Mouse (Mus musculus) left cerebral cortex, adult 18-20 months (tissue): ENCODE results near the gene Ptprn2. TPM values are rescaled to one million over a fixed set of nuclear protein-coding genes. Genes with fewer than 3 reads are reported as not detected.

Experiments used
- DNase-seq, 2 experiments: peaks; one replicate each; pipeline ENCODE4 v3.0.0; 2021 to 2022; ENCODE audit warnings: low spot score in 2 of 2, mixed read lengths in 1 of 2
- total RNA-seq, 2 experiments: library from RNA; stranded (reverse); gene quantifications; 2 replicates each; pipeline ENCODE4 v1.2.3; 2021

The Ptprn2 gene
- total RNA-seq, 2 experiments from 2014 or later: 307 to 332 TPM

- no peak for DNase-seq
Observed at GRCm38 (mm10) chr12:116587548-116587947, 102.0 kb downstream of the Ptprn2 start.

- no peak for DNase-seq
Observed at GRCm38 (mm10) chr12:116590076-116590475, 104.6 kb downstream of the Ptprn2 start.

GRCm38 (mm10) chr12:116594457-116594856 is 108.9 kb downstream of the Ptprn2 start:
- no peak for DNase-seq

- no peak for DNase-seq
Observed at GRCm38 (mm10) chr12:116594866-116595610, 109.5 kb downstream of the Ptprn2 start.

GRCm38 (mm10) chr12:116595727-116596126 is 110.2 kb downstream of the Ptprn2 start:
- no peak for DNase-seq

- peak in 1 of 2 experiments; percentile 47 for DNase-seq
Observed at GRCm38 (mm10) chr12:116596993-116597392, 111.5 kb downstream of the Ptprn2 start.

- DNase-seq: no peak
Observed at GRCm38 (mm10) chr12:116597670-116598069, 112.2 kb downstream of the Ptprn2 start.

GRCm38 (mm10) chr12:116598123-116599005 is 112.8 kb downstream of the Ptprn2 start:
- DNase-seq: peak; percentile 46 to 54

GRCm38 (mm10) chr12:116599537-116599936 is 114.0 kb downstream of the Ptprn2 start:
- peak; percentile 45 to 71 for DNase-seq

GRCm38 (mm10) chr12:116600054-116600453 is 114.5 kb downstream of the Ptprn2 start:
- no peak for DNase-seq

- DNase-seq: no peak
Observed at GRCm38 (mm10) chr12:116601395-116601794, 115.9 kb downstream of the Ptprn2 start.

- no peak for DNase-seq
Observed at GRCm38 (mm10) chr12:116601921-116602320, 116.4 kb downstream of the Ptprn2 start.

GRCm38 (mm10) chr12:116608598-116608997 is 123.1 kb downstream of the Ptprn2 start:
- DNase-seq: no peak

GRCm38 (mm10) chr12:116619868-116620267 is 134.3 kb downstream of the Ptprn2 start:
- DNase-seq: peak; percentile 84 to 91

GRCm38 (mm10) chr12:116620299-116620698 is 134.8 kb downstream of the Ptprn2 start:
- DNase-seq: no peak

GRCm38 (mm10) chr12:116621325-116622040 is 136.0 kb downstream of the Ptprn2 start:
- DNase-seq: no peak

- DNase-seq: peak; percentile 62 to 71
Observed at GRCm38 (mm10) chr12:116622665-116623387, 137.3 kb downstream of the Ptprn2 start.

GRCm38 (mm10) chr12:116625391-116626281 is 140.1 kb downstream of the Ptprn2 start:
- peak; percentile 54 to 63 for DNase-seq

GRCm38 (mm10) chr12:116628992-116629391 is 143.5 kb downstream of the Ptprn2 start:
- DNase-seq: no peak

GRCm38 (mm10) chr12:116637498-116637897 is 152.0 kb downstream of the Ptprn2 start:
- DNase-seq: no peak
